ENCODE assay signal across 9 mouse cellular contexts in the genomic region with DNA sequence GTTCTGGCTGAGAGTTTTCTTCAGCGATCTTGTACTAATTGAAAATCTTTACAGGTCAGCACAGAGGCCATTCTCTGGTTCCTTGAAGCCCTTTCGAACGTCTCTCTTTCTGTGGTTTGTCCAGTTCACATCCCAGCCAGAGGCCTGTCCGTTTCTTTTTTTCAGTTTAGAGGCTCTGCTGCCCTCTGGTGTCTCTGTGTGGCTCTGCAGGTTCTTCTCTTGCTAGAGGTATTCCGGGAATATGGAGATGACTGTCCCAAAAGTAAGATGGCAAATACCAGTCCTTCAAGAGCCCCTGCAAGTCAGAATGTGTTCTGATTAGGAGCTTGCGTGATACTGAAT. TPM values are rescaled to one million over a fixed set of nuclear protein-coding genes. Genes with fewer than 3 reads are reported as not detected.
DNase-seq lines count a peak whose midpoint lies in the region; ATAC-seq and TF ChIP-seq lines count a peak whose summit lies in the region.
"Had no signal": no experiment of that assay in that cellular context is flagged by ENCODE, and none has a peak within 500 bp of the region (broad histone marks: within the 10 kb centered on the region; RNA-seq: fewer than 3 reads in every experiment).

No protein-coding gene starts in this region.

- no peaks in the 10 kb centered on the region; the same call in 1 of the 2 replicates for H3K4me1 ChIP-seq in liver, embryonic 12.5 days
- H3K4me1 ChIP-seq: stomach, embryonic 15.5 days had no signal

- peak; percentile 76 for DNase-seq in Muller cell, postnatal 12 days (ENCODE audit: inconsistent ontology term)
- peak; percentile 48 for DNase-seq in cerebellum, adult 9-11 months
- DNase-seq in gastrocnemius, adult 8-10 months (ENCODE audit: low spot score in 2 of 2): peak; percentile 16 to 30
- peak; percentile 55 for DNase-seq in kidney, adult 9 months

- no peak overlapping the region for H3K9ac ChIP-seq in liver, embryonic 12.5 days
- H3K9ac ChIP-seq: stomach, embryonic 15.5 days had no signal

- no peak overlapping the region for H3ac ChIP-seq in C2C12 (ENCODE audit: control insufficient read depth, insufficient read length, low read depth)

- H3K27me3 ChIP-seq in C2C12 (ENCODE audit: control insufficient read depth, insufficient read depth, insufficient read length): peaks cover 5% of the 10 kb centered on the region
- 0 out of 2 replicates have a peak, but pooled peaks cover 3% of the 10 kb centered on the region for H3K27me3 ChIP-seq in liver, embryonic 12.5 days (replicated peaks)
- H3K27me3 ChIP-seq: stomach, embryonic 15.5 days had no signal

- ATAC-seq in liver, embryonic 12.5 days: no peak
- ATAC-seq in neutrophil, adult 5-6 weeks (ENCODE audit: extremely low read depth, insufficient number of reproducible peaks, low FRiP score, poor library complexity, severe bottlenecking): peak; percentile 42; the same call in 1 of the 2 replicates
- ATAC-seq in activated CD4-positive, CD25-positive, alpha-beta regulatory T cell, adult 4 months: no peak

- no peaks in the 10 kb centered on the region for H3K9me3 ChIP-seq in liver, embryonic 12.5 days (replicated peaks)
- H3K9me3 ChIP-seq: stomach, embryonic 15.5 days had no signal

- 11% methylated on average over 6 of the region's 6 CpGs for WGBS in liver, embryonic 12.5 days (ENCODE audit: insufficient replicate concordance)

- H3K4me3 ChIP-seq in C2C12 (ENCODE audit: insufficient read depth, poor library complexity, severe bottlenecking): no peak overlapping the region
- peak overlapping the region; percentile 4; the same call in 1 of the 2 replicates for H3K4me3 ChIP-seq in liver, embryonic 12.5 days
- H3K4me3 ChIP-seq: stomach, embryonic 15.5 days had no signal

- H3K79me2 ChIP-seq in C2C12 (ENCODE audit: control insufficient read depth, insufficient read depth): no peaks in the 10 kb centered on the region

- peak; percentile 9 for TF ChIP-seq CTCF in C2C12 (IDR thresholded peaks at IDR 0.05; ENCODE audit: control insufficient read depth, insufficient read depth, insufficient read length)

- no peak overlapping the region for H3K27ac ChIP-seq in liver, embryonic 12.5 days
- H3K27ac ChIP-seq: stomach, embryonic 15.5 days had no signal

- no peaks in the 10 kb centered on the region for H3K36me3 ChIP-seq in C2C12 (ENCODE audit: control insufficient read depth, insufficient read depth)
- H3K36me3 ChIP-seq in liver, embryonic 12.5 days: no peaks in the 10 kb centered on the region
- H3K36me3 ChIP-seq: stomach, embryonic 15.5 days had no signal

- no peaks in the 10 kb centered on the region for H3K79me3 ChIP-seq in C2C12 (ENCODE audit: low read depth)

- peak overlapping the region; percentile 42 for H3K4me2 ChIP-seq in liver, embryonic 12.5 days
- H3K4me2 ChIP-seq: stomach, embryonic 15.5 days had no signal

TF ChIP-seq in C2C12, 6 proteins besides CTCF, POLR2A, EP300 and RAD21:
- TF ChIP-seq USF1 (IDR thresholded peaks at IDR 0.05; ENCODE audit: low read depth) (no peak), FOSL1 (IDR thresholded peaks at IDR 0.05; ENCODE audit: insufficient read depth, low read length, poor library complexity, severe bottlenecking) (no peak), MYOD1 (IDR thresholded peaks at IDR 0.05; ENCODE audit: control insufficient read depth, insufficient read length, low read depth) (no peak)

RNA-seq across cellular contexts. Expression of gene Arl11, which starts 14.8 kb away (rescaled TPM):
- polyA plus RNA-seq in C2C12 (2012; fragmentation: generic; extraction: Trizol): not detected
- under 1 TPM in 1 of 4 experiments, not detected in 3; 0.83 TPM for total RNA-seq in gastrocnemius, adult 8-10 months (2022)
- polyA plus RNA-seq in liver, embryonic 12.5 days (2016; fragmentation: Nextera tagmentation; extraction: Ambion mirVana): 1.1 TPM in 2 replicates
- total RNA-seq in neutrophil, adult 5-6 weeks (2017): 8.3 and 10.1 TPM in 2 replicates
- under 1 TPM; 0.60 to 0.65 TPM for polyA plus RNA-seq in activated CD4-positive, CD25-positive, alpha-beta regulatory T cell, adult 4 months (2017; shearing (Covaris generic))

RNA-seq across cellular contexts. Expression of gene Sgcg, which starts 36.4 kb away (rescaled TPM):
- 2.0 TPM for polyA plus RNA-seq in C2C12 (2012; fragmentation: generic; extraction: Trizol)
- 100 to 1,000 TPM; 109 to 124 (median 115) TPM for total RNA-seq in gastrocnemius, adult 8-10 months (2022)
- 0.12 and 0.14 TPM in 2 replicates for polyA plus RNA-seq in liver, embryonic 12.5 days (2016; fragmentation: Nextera tagmentation; extraction: Ambion mirVana)
- total RNA-seq in neutrophil, adult 5-6 weeks (2017): not detected in 2 replicates
- not detected for polyA plus RNA-seq in activated CD4-positive, CD25-positive, alpha-beta regulatory T cell, adult 4 months (2017; shearing (Covaris generic))

Comparison
In these comparisons a context has a peak if more than half of its experiments do, and no peak if none do; other contexts are left out.
1. DNase-seq: peak in every context shown above with its lines; median percentile 76 in Muller cell, postnatal 12 days; 55 in kidney, adult 9 months; 48 in cerebellum, adult 9-11 months; 23 in gastrocnemius, adult 8-10 months.